Mouse (Mus musculus) kidney, embryonic 15.5 days (tissue): Measurements from ENCODE around the gene Anapc4. TPM values are rescaled to one million over a fixed set of nuclear protein-coding genes. Genes with fewer than 3 reads are reported as not detected.

Source experiments
- ATAC-seq: fragments of 200-750 bp; cut with Nextera tagmentation; replicated peaks from 2 replicates; pipeline ENCODE4 v1.8.0; 2017; ENCODE audit warnings: moderate TSS enrichment; ENCODE audit not compliant: low FRiP score
- H3K27ac ChIP-seq: fragments of 300-500 bp; sonication (generic); 2 replicates; pipeline ENCODE4 v1.5.1; 2015; ENCODE audit warnings: mild to moderate bottlenecking, inconsistent platforms
- H3K27me3 ChIP-seq: fragments of 300-500 bp; sonication (generic); 2 replicates; pipeline ENCODE4 v1.6.1; 2015; ENCODE audit warnings: inconsistent platforms
- H3K36me3 ChIP-seq: fragments of 300-500 bp; sonication (generic); 2 replicates; pipeline ENCODE4 v1.6.1; 2015; ENCODE audit warnings: inconsistent platforms
- H3K4me1 ChIP-seq: fragments of 300-500 bp; sonication (generic); 2 replicates; pipeline ENCODE4 v1.6.1; 2015; ENCODE audit warnings: inconsistent platforms
- H3K4me2 ChIP-seq: fragments of 300-500 bp; sonication (generic); 2 replicates; pipeline ENCODE4 v1.6.1; 2015; ENCODE audit warnings: moderate library complexity, mild to moderate bottlenecking, inconsistent platforms
- H3K4me3 ChIP-seq: fragments of 300-500 bp; sonication (generic); replicated peaks from 2 replicates; pipeline ENCODE4 v1.5.1; 2015; ENCODE audit warnings: mild to moderate bottlenecking, inconsistent platforms
- H3K9ac ChIP-seq: fragments of 300-500 bp; sonication (generic); 2 replicates; pipeline ENCODE4 v1.6.1; 2015; ENCODE audit warnings: mild to moderate bottlenecking, inconsistent platforms
- H3K9me3 ChIP-seq: fragments of 300-500 bp; sonication (generic); replicated peaks from 2 replicates; pipeline ENCODE4 v1.6.1; 2016; ENCODE audit warnings: inconsistent platforms
- WGBS: fragments of 180-500 bp; shearing (Covaris S2); methylation state at CpG from one replicate; pipeline ENCODE4 v1.1.7; 2015; ENCODE audit warnings: mixed read lengths; 5-methylcytosine and 5-hydroxymethylcytosine counted together
- polyA plus RNA-seq: library from polyadenylated mRNA; unstranded; fragments of >200 nt; fragmentation: Nextera tagmentation; extraction: Ambion mirVana; gene quantifications from 2 replicates; pipeline ENCODE4 v1.2.1, GENCODE M21; 2015

Anapc4 gene
- polyA plus RNA-seq, 1 experiment from 2014 or later, result 103 TPM

DNA sequence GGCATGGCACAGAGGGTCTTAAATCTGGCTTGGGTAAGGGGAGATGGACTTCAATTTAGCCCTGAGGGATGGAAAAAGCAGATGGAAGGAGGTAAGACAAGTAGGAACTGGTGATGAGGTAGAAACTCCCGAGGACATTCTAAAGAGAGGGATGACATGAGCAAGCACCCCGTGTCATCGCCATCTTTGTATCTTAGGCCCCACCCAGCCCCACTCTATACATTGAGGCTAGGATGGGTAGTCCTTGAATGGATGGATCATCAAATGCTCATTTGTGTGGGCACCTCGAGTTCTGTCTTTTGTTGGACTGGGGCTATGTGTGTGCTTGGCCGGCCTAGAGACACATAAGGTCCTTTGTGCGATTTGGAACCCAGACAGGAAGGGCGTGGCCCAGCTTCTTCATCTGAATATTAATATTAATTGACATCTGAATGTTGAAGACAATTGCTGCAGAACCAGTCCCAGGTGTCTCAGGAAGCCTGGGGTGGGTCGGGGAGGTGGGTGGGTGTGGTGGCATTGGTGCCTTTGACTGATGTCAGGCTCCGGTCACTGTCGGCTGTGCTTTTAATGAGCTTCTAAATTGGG, 77.6 kb downstream of the Anapc4 start:
- H3K27ac ChIP-seq, result no peak overlapping the region
- H3K4me3 ChIP-seq, result no peak overlapping the region
- no peaks in the 10 kb centered on the region for H3K9me3 ChIP-seq
- no peaks in the 10 kb centered on the region for H3K36me3 ChIP-seq
- no peak overlapping the region for H3K9ac ChIP-seq
- 0 out of 2 replicates have a peak, but pooled peaks cover 4% of the 10 kb centered on the region for H3K4me1 ChIP-seq
- ATAC-seq, result no peak
- H3K4me2 ChIP-seq, result no peak overlapping the region
- H3K27me3 ChIP-seq, result no peaks in the 10 kb centered on the region
- WGBS, result 93% methylated on average over 10 of the region's 10 CpGs

DNA sequence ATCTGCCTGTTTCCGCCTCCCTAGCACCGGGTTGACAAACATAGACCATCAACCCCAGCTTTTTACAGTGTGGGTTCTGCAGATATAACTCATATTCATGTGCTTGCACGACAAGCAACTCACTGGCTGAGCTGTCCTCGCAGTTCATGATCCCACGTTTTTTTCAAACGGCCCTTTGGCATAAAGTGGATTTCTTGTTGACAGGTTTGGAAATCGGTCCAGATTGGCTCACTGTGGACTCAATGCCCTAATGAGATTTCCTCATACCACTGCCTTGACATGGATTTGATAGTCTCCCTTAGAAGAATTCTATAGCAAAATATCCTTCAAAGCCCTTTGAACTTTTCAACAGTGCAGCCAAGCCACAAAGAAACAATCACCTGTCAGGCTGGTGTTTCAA, 79.9 kb downstream of the Anapc4 start:
- Histone ChIP-seq H3K4me2 (no peak overlapping the region), H3K36me3 (no peaks in the 10 kb centered on the region), H3K4me3 (no peak overlapping the region), H3K9ac (no peak overlapping the region), H3K4me1 (0 out of 2 replicates have a peak, but pooled peaks cover 4% of the 10 kb centered on the region), H3K27ac (no peak overlapping the region), H3K27me3 (no peaks in the 10 kb centered on the region), H3K9me3 (no peaks in the 10 kb centered on the region)
- ATAC-seq, result no peak
- 78% methylated on average over 7 of the region's 7 CpGs for WGBS

DNA sequence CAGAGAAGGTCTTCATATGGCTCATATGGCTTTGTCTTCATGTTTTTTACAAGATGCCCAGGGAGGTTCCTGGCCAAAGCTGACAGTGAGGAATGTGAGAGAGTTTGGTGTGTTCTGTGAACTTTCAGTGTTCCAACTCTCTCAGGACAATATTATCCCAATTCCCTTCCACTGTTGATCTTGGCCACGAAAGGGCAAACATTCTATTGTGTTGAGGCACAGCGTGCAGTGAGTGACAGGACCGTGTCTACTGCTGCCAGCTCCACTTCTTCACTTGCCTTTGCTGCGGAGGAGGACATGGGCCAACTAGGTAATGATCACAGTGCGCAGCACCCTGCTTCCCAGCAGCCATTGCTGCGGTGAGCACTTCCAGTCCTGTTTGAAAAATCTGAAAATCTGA, 82.4 kb downstream of the Anapc4 start:
- H3K27ac ChIP-seq, result no peak overlapping the region
- H3K4me2 ChIP-seq, result no peak overlapping the region
- no peaks in the 10 kb centered on the region for H3K36me3 ChIP-seq
- no peak overlapping the region for H3K4me3 ChIP-seq
- H3K27me3 ChIP-seq, result no peaks in the 10 kb centered on the region
- H3K4me1 ChIP-seq, result no peaks in the 10 kb centered on the region
- WGBS, result 79% methylated on average over 6 of the region's 6 CpGs
- H3K9ac ChIP-seq, result no peak overlapping the region
- no peaks in the 10 kb centered on the region for H3K9me3 ChIP-seq
- no peak for ATAC-seq

Other genes with a start within 250 kb of the Anapc4 start
- gene Sepsecs, start 164.3 kb upstream of the Anapc4 start, polyA plus RNA-seq, result 9.0 and 10.1 TPM in 2 replicates
- 22.4 and 23.7 TPM in 2 replicates for gene Pi4k2b, start 92.4 kb upstream of the Anapc4 start, polyA plus RNA-seq
- 17.7 and 18.3 TPM in 2 replicates for gene Zcchc4, start 58.6 kb upstream of the Anapc4 start, polyA plus RNA-seq
- 0.43 and 0.57 TPM in 2 replicates for gene Slc34a2, start 204.1 kb downstream of the Anapc4 start, polyA plus RNA-seq